In the genomic region with DNA sequence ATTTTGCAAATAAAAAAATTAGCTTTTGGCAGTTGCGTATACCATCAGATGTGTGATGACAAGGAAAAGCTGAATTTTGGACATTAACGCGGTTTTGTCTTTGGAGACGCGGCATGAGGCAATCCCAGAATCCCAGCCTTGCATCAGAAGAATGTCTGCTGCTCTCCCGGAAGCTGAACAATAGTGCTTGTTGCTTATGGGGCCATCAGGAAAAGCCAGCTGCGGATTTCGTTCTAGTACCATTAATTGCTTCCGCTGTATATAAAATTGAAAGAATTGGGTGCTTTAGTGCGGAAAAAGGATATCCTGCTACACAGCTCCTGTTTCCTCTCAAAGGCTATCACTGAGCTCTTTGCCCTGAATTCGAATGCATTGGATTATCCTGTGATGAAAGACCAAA, we compare ENCODE assay signal across 23 mouse cellular contexts. TPM values are rescaled to one million over a fixed set of nuclear protein-coding genes. Genes with fewer than 3 reads are reported as not detected.
DNase-seq lines count a peak whose midpoint lies in the region; ATAC-seq and TF ChIP-seq lines count a peak whose summit lies in the region.
"Had no signal": no experiment of that assay in that cellular context is flagged by ENCODE, and none has a peak within 500 bp of the region (broad histone marks: within the 10 kb centered on the region; RNA-seq: fewer than 3 reads in every experiment).

No protein-coding gene starts in this region.

- H3K27ac ChIP-seq in kidney, postnatal 0 days = no peak overlapping the region
- 0 out of 2 replicates have a peak overlapping the region, but pooled peaks have one; percentile 57 for H3K27ac ChIP-seq in midbrain, embryonic 14.5 days (replicated peaks; ENCODE audit: low read depth, low read length)
- no peak overlapping the region for H3K27ac ChIP-seq in midbrain, postnatal 0 days (ENCODE audit: low read depth, low read length)
- H3K27ac ChIP-seq: heart, embryonic 13.5 days; limb, embryonic 13.5 days had no signal

- H3K9ac ChIP-seq in kidney, postnatal 0 days (ENCODE audit: low read depth, low read length) = no peak overlapping the region
- H3K9ac ChIP-seq in midbrain, embryonic 14.5 days (replicated peaks; ENCODE audit: low read length) = no peak overlapping the region
- no peak overlapping the region for H3K9ac ChIP-seq in midbrain, postnatal 0 days (replicated peaks; ENCODE audit: low read length, poor library complexity, severe bottlenecking)
- H3K9ac ChIP-seq: heart, embryonic 13.5 days; limb, embryonic 13.5 days; liver, postnatal 0 days had no signal

- 66% methylated on average over 11 of the region's 11 CpGs for WGBS in kidney, postnatal 0 days
- WGBS in midbrain, embryonic 14.5 days = 66% methylated on average over 11 of the region's 11 CpGs
- WGBS in midbrain, postnatal 0 days = 62% methylated on average over 11 of the region's 11 CpGs

- no peak overlapping the region for H3K4me3 ChIP-seq in kidney, postnatal 0 days (replicated peaks; ENCODE audit: low read depth, low read length)
- no peak overlapping the region for H3K4me3 ChIP-seq in midbrain, embryonic 14.5 days (replicated peaks; ENCODE audit: low read depth, low read length)
- no peak overlapping the region for H3K4me3 ChIP-seq in midbrain, postnatal 0 days (ENCODE audit: low read depth, low read length)
- H3K4me3 ChIP-seq: heart, embryonic 13.5 days; limb, embryonic 13.5 days had no signal

- ATAC-seq in kidney, postnatal 0 days (replicated peaks; ENCODE audit: low FRiP score, low read depth) = no peak
- no peak for ATAC-seq in midbrain, embryonic 14.5 days (ENCODE audit: low FRiP score, low TSS enrichment)
- ATAC-seq in midbrain, postnatal 0 days (ENCODE audit: low FRiP score) = no peak
- ATAC-seq: CD4-positive, CD25-positive, alpha-beta regulatory T cell, adult 4 months; hindbrain, embryonic 16.5 days; liver, postnatal 0 days had no signal

- H3K4me2 ChIP-seq in kidney, postnatal 0 days (ENCODE audit: low read length) = no peak overlapping the region
- H3K4me2 ChIP-seq in midbrain, embryonic 14.5 days (ENCODE audit: low read length) = no peak overlapping the region
- H3K4me2 ChIP-seq in midbrain, postnatal 0 days (ENCODE audit: low read depth, low read length, poor library complexity, severe bottlenecking) = no peak overlapping the region
- H3K4me2 ChIP-seq: heart, embryonic 13.5 days; limb, embryonic 13.5 days; midbrain, embryonic 11.5 days had no signal

- no peaks in the 10 kb centered on the region for H3K9me3 ChIP-seq in kidney, postnatal 0 days (replicated peaks; ENCODE audit: low read length)
- no peaks in the 10 kb centered on the region for H3K9me3 ChIP-seq in midbrain, embryonic 14.5 days (ENCODE audit: control insufficient read depth, low read length)
- H3K9me3 ChIP-seq in midbrain, postnatal 0 days (ENCODE audit: low read length) = no peaks in the 10 kb centered on the region
- H3K9me3 ChIP-seq: G1E; heart, embryonic 13.5 days; limb, embryonic 13.5 days had no signal

- H3K27me3 ChIP-seq in kidney, postnatal 0 days (ENCODE audit: insufficient read depth, low read length) = no peaks in the 10 kb centered on the region
- H3K27me3 ChIP-seq in midbrain, embryonic 14.5 days (ENCODE audit: control insufficient read depth, insufficient read depth, low read length) = no peaks in the 10 kb centered on the region
- H3K27me3 ChIP-seq in midbrain, postnatal 0 days (ENCODE audit: insufficient read depth, low read length) = no peaks in the 10 kb centered on the region
- H3K27me3 ChIP-seq: limb, embryonic 13.5 days had no signal

- H3K36me3 ChIP-seq in kidney, postnatal 0 days (ENCODE audit: insufficient read depth, low read length) = no peaks in the 10 kb centered on the region
- H3K36me3 ChIP-seq in midbrain, embryonic 14.5 days (ENCODE audit: control insufficient read depth, insufficient read depth, low read length) = no peaks in the 10 kb centered on the region
- no peaks in the 10 kb centered on the region for H3K36me3 ChIP-seq in midbrain, postnatal 0 days (ENCODE audit: insufficient read depth, low read length)
- H3K36me3 ChIP-seq: G1E; heart, embryonic 13.5 days; limb, embryonic 13.5 days had no signal

- peak; percentile 12 for DNase-seq in embryo, embryonic 10.5 days (ENCODE audit: low spot score)
- DNase-seq in embryo, embryonic 11 days = no peak
- DNase-seq in kidney, postnatal 0 days (ENCODE audit: low spot score) = peak; percentile 54
- DNase-seq in kidney, postnatal 25 days = no peak
- DNase-seq in midbrain, embryonic 14.5 days = peak; percentile 43
- DNase-seq in midbrain, postnatal 0 days (ENCODE audit: low spot score) = no peak
- no peak for DNase-seq in cerebellum, adult 11 months
- no peak for DNase-seq in urinary bladder, postnatal 25 days (ENCODE audit: low spot score)
- DNase-seq: cerebellum, postnatal 25 days; heart, postnatal 36 days; kidney, postnatal 4 days; liver, postnatal 0 days had no signal

- H3K4me1 ChIP-seq in kidney, postnatal 0 days (replicated peaks; ENCODE audit: insufficient read depth, low read length) = 0 out of 2 replicates have a peak, but pooled peaks cover 4% of the 10 kb centered on the region
- peaks cover 9% of the 10 kb centered on the region for H3K4me1 ChIP-seq in midbrain, embryonic 14.5 days (ENCODE audit: control insufficient read depth, insufficient read depth, low read length)
- no peaks in the 10 kb centered on the region for H3K4me1 ChIP-seq in midbrain, postnatal 0 days (ENCODE audit: insufficient read depth, low read length)

- TF ChIP-seq CTCF in kidney, postnatal 0 days (IDR thresholded peaks at IDR 0.05; ENCODE audit: low read depth) = no peak
- TF ChIP-seq CTCF in midbrain, postnatal 0 days (IDR thresholded peaks at IDR 0.05) = no peak

RNA-seq across cellular contexts. Expression of a gene that starts 8.8 kb away (rescaled TPM):
- 35.8 and 37.1 TPM in 2 replicates for polyA plus RNA-seq in kidney, postnatal 0 days (2015; fragmentation: Nextera tagmentation; extraction: Ambion mirVana)
- 16.3 and 25.9 TPM in 2 replicates for polyA plus RNA-seq in midbrain, embryonic 14.5 days (2014; fragmentation: Nextera tagmentation; extraction: Ambion mirVana)
- 42.5 and 50.8 TPM in 2 replicates for total RNA-seq in midbrain, postnatal 0 days (2014; rRNA removed)
- polyA plus RNA-seq in midbrain, postnatal 0 days (2015; fragmentation: Nextera tagmentation; extraction: Ambion mirVana) = 13.9 and 14.0 TPM in 2 replicates
- polyA plus RNA-seq: G1E had no signal

RNA-seq across cellular contexts. Expression of a gene that starts 10.7 kb away (rescaled TPM):
- not detected in 2 replicates for polyA plus RNA-seq in kidney, postnatal 0 days (2015; fragmentation: Nextera tagmentation; extraction: Ambion mirVana)
- not detected in 2 replicates for polyA plus RNA-seq in midbrain, embryonic 14.5 days (2014; fragmentation: Nextera tagmentation; extraction: Ambion mirVana)
- not detected in 2 replicates for total RNA-seq in midbrain, postnatal 0 days (2014; rRNA removed)
- polyA plus RNA-seq in midbrain, postnatal 0 days (2015; fragmentation: Nextera tagmentation; extraction: Ambion mirVana) = not detected in 2 replicates
- total RNA-seq: adrenal gland, adult 18-20 months; G1E; gastrocnemius, postnatal 4 days; heart, postnatal 36 days; layer of hippocampus, postnatal 10 days had no signal
- polyA plus RNA-seq: CD4-positive, CD25-positive, alpha-beta regulatory T cell, adult 4 months; embryonic facial prominence, embryonic 11.5 days; G1E; heart, embryonic 13.5 days; hindbrain, embryonic 16.5 days; limb, embryonic 13.5 days; liver, postnatal 0 days; midbrain, embryonic 11.5 days; thymus, postnatal 0 days had no signal

Comparison
In these comparisons a context has a peak if more than half of its experiments do, and no peak if none do; other contexts are left out.
1. DNase-seq: peak in embryo, embryonic 10.5 days (single experiment), kidney, postnatal 0 days (single experiment) and midbrain, embryonic 14.5 days (single experiment); none in embryo, embryonic 11 days (single experiment), kidney, postnatal 25 days (0 of 2), midbrain, postnatal 0 days (single experiment), cerebellum, adult 11 months (single experiment) and urinary bladder, postnatal 25 days (single experiment).